ENCODE assay signal across 14 mouse cellular contexts in the genomic region with DNA sequence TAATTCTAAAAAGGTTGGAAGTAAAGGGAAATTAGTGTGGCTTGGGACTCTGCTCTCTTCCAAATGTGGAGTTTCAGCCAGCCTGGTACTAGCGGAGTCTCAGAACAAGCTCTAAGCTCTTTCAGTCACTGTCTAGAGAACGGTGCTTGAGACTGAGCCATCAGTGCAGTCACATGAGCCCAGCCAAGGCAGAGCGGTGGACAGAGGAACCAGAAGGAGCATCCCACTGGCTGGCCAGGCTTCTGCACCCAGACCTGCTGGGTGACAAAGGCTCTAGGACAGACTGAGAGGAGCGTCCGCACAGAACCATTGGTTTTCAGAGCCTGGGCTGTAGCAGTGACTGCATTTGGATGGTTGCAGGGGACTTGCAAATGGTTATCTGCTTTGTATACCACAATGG.
DNase-seq lines count a peak whose midpoint lies in the region; TF ChIP-seq lines count a peak whose summit lies in the region.
"Had no signal": no experiment of that assay in that cellular context is flagged by ENCODE, and none has a peak within 500 bp of the region (broad histone marks: within the 10 kb centered on the region; RNA-seq: fewer than 3 reads in every experiment).

No protein-coding gene starts in this region.

- no peak overlapping the region for H3K4me3 ChIP-seq in layer of hippocampus, adult 2 months
- no peak overlapping the region for H3K4me3 ChIP-seq in limb, embryonic 10.5 days
- H3K4me3 ChIP-seq: forebrain, embryonic 15.5 days; neural tube, embryonic 13.5 days had no signal

- H3K27me3 ChIP-seq in limb, embryonic 10.5 days (ENCODE audit: low read depth, poor library complexity, severe bottlenecking): no peaks in the 10 kb centered on the region
- H3K27me3 ChIP-seq: forebrain, embryonic 15.5 days; neural tube, embryonic 13.5 days had no signal

- TF ChIP-seq CTCF in layer of hippocampus, adult 2 months (conservative IDR thresholded peaks at IDR 0.05): no peak

- H3K27ac ChIP-seq in layer of hippocampus, adult 2 months: peak overlapping the region; percentile 81
- peak overlapping the region; percentile 76 for H3K27ac ChIP-seq in limb, embryonic 10.5 days
- H3K27ac ChIP-seq: forebrain, embryonic 15.5 days; neural tube, embryonic 13.5 days had no signal

- DNase-seq in cerebellum, adult 9-11 months: peak; percentile 73
- no peak for DNase-seq in cerebellum, adult 11 months
- DNase-seq in layer of hippocampus, adult 2 months (ENCODE audit: low spot score in 2 of 2): no peak
- no peak for DNase-seq in layer of hippocampus, postnatal 25 days (ENCODE audit: extremely low spot score in 1 of 2, low spot score in 1 of 2)
- peak; percentile 39 to 46 for DNase-seq in cerebellum, postnatal 14 days
- DNase-seq in limb, embryonic 10.5 days (ENCODE audit: low spot score): no peak
- no peak for DNase-seq in lung, postnatal 36 days
- DNase-seq in right cerebral cortex, postnatal 10 days (ENCODE audit: low spot score in 2 of 2): no peak
- DNase-seq: B cell, adult 2 months; heart, postnatal 10 days; kidney, postnatal 36 days; left cerebral cortex, postnatal 4 days had no signal

- peaks cover 74% of the 10 kb centered on the region for H3K36me3 ChIP-seq in limb, embryonic 10.5 days

- H3K9me3 ChIP-seq in limb, embryonic 10.5 days (replicated peaks): no peaks in the 10 kb centered on the region
- H3K9me3 ChIP-seq: forebrain, embryonic 15.5 days; neural tube, embryonic 13.5 days had no signal

- H3K4me1 ChIP-seq in limb, embryonic 10.5 days: peaks cover 55% of the 10 kb centered on the region
- H3K4me1 ChIP-seq: forebrain, embryonic 15.5 days had no signal

- 87% methylated on average over 5 of the region's 5 CpGs for WGBS in limb, embryonic 10.5 days

Comparison
In these comparisons a context has a peak if more than half of its experiments do, and no peak if none do; other contexts are left out.
1. DNase-seq: peak in cerebellum, adult 9-11 months (single experiment) and cerebellum, postnatal 14 days (2 of 2); none in cerebellum, adult 11 months (single experiment), layer of hippocampus, adult 2 months (0 of 2), layer of hippocampus, postnatal 25 days (0 of 2), limb, embryonic 10.5 days (single experiment), lung, postnatal 36 days (single experiment) and right cerebral cortex, postnatal 10 days (0 of 2).